Mouse (Mus musculus) forebrain, embryonic 11.5 days (tissue): Measurements from ENCODE around the gene Suclg1. TPM values are rescaled to one million over a fixed set of nuclear protein-coding genes. Genes with fewer than 3 reads are reported as not detected.

Experiments
- ATAC-seq: fragments of 200-750 bp; cut with Nextera tagmentation; replicated peaks from 2 replicates; pipeline ENCODE4 v1.8.0; 2017; ENCODE audit warnings: moderate TSS enrichment; ENCODE audit not compliant: low FRiP score
- DNase-seq: peaks from one replicate; pipeline ENCODE4 v3.0.0-alpha.2; 2017; ENCODE audit warnings: low spot score
- H3K27ac ChIP-seq: fragments of 300-500 bp; sonication (generic); 2 replicates; pipeline ENCODE4 v1.5.1; 2014; ENCODE audit warnings: low read depth, low read length
- H3K27me3 ChIP-seq: fragments of 300-500 bp; sonication (generic); 2 replicates; pipeline ENCODE4 v1.6.1; 2014; ENCODE audit warnings: mild to moderate bottlenecking, low read length, mixed read lengths; ENCODE audit not compliant: control insufficient read depth, insufficient read depth
- H3K36me3 ChIP-seq: fragments of 300-500 bp; sonication (generic); 2 replicates; pipeline ENCODE4 v1.6.1; 2014; ENCODE audit warnings: mild to moderate bottlenecking, low read length, moderate library complexity, mixed read lengths; ENCODE audit not compliant: control insufficient read depth, insufficient read depth
- H3K4me1 ChIP-seq: fragments of 300-500 bp; sonication (generic); replicated peaks from 2 replicates; pipeline ENCODE4 v1.6.1; 2014; ENCODE audit warnings: low read length, mixed read lengths; ENCODE audit not compliant: control insufficient read depth, insufficient read depth
- H3K4me2 ChIP-seq: fragments of 300-500 bp; sonication (generic); 2 replicates; pipeline ENCODE4 v1.6.1; 2014; ENCODE audit warnings: low read depth, mild to moderate bottlenecking, low read length, moderate library complexity, mixed read lengths; ENCODE audit not compliant: severe bottlenecking
- H3K4me3 ChIP-seq: fragments of 300-500 bp; sonication (generic); 2 replicates; pipeline ENCODE4 v1.5.1; 2014; ENCODE audit warnings: low read depth, low read length
- H3K9ac ChIP-seq: fragments of 300-500 bp; sonication (generic); 2 replicates; pipeline ENCODE4 v1.6.1; 2014; ENCODE audit warnings: low read length
- H3K9me3 ChIP-seq: fragments of 300-500 bp; sonication (generic); 2 replicates; pipeline ENCODE4 v1.6.1; 2016; ENCODE audit warnings: low read length, mixed read lengths; ENCODE audit not compliant: control insufficient read depth
- WGBS: fragments of 180-500 bp; shearing (Covaris S2); extraction: QIAGEN DNeasy Blood & Tissue Kit; methylation state at CpG from one replicate; pipeline ENCODE4 v1.1.7; 2014; 5-methylcytosine and 5-hydroxymethylcytosine counted together
- polyA plus RNA-seq: library from polyadenylated mRNA; unstranded; fragments of >200 nt; fragmentation: Nextera tagmentation; extraction: Ambion mirVana; gene quantifications from 2 replicates; pipeline ENCODE4 v1.2.1, GENCODE M21; 2014

Suclg1 gene
- 146 and 158 TPM in 2 replicates for polyA plus RNA-seq

GRCm38 (mm10) chr6:73248237-73249048, at the start of gene Suclg1:
TSS of gene Suclg1 (plus strand) at chr6:73248382.
- H3K27me3 ChIP-seq: no peaks in the 10 kb centered on the region
- H3K4me3 ChIP-seq: peak within 1 kb of the TSS; percentile 89
- no peaks in the 10 kb centered on the region for H3K36me3 ChIP-seq
- under 1% methylated on average over 57 of the region's 58 CpGs for WGBS
- no peaks in the 10 kb centered on the region for H3K9me3 ChIP-seq
- peak within 1 kb of the TSS; percentile 85 for H3K9ac ChIP-seq
- no peak within 1 kb of the TSS for H3K27ac ChIP-seq
- ATAC-seq (peak; percentile 97), DNase-seq (peak; percentile 86)
- peak within 1 kb of the TSS; percentile 72 for H3K4me2 ChIP-seq
- no peaks in the 10 kb centered on the region for H3K4me1 ChIP-seq

- Histone ChIP-seq H3K4me2 (no peak overlapping the region), H3K9me3 (no peaks in the 10 kb centered on the region), H3K27me3 (no peaks in the 10 kb centered on the region), H3K27ac (no peak overlapping the region), H3K9ac (no peak overlapping the region), H3K4me3 (no peak overlapping the region), H3K36me3 (no peaks in the 10 kb centered on the region), H3K4me1 (no peaks in the 10 kb centered on the region)
- DNase-seq (no peak), ATAC-seq (no peak)
- WGBS: 82% methylated on average over 2 of the region's 2 CpGs
Measured at GRCm38 (mm10) chr6:73203724-73204123, 44.5 kb upstream of the Suclg1 start.

GRCm38 (mm10) chr6:73204937-73205336, 43.2 kb upstream of the Suclg1 start:
- Histone ChIP-seq H3K27ac (no peak overlapping the region), H3K4me3 (no peak overlapping the region), H3K36me3 (no peaks in the 10 kb centered on the region), H3K27me3 (no peaks in the 10 kb centered on the region), H3K4me2 (no peak overlapping the region), H3K4me1 (no peaks in the 10 kb centered on the region), H3K9ac (no peak overlapping the region), H3K9me3 (no peaks in the 10 kb centered on the region)
- DNase-seq (no peak), ATAC-seq (no peak)
- WGBS: 84% methylated on average over 4 of the region's 4 CpGs

- Histone ChIP-seq H3K27me3 (no peaks in the 10 kb centered on the region), H3K9me3 (no peaks in the 10 kb centered on the region), H3K4me1 (no peaks in the 10 kb centered on the region), H3K4me3 (no peak overlapping the region), H3K27ac (no peak overlapping the region), H3K9ac (no peak overlapping the region), H3K36me3 (no peaks in the 10 kb centered on the region), H3K4me2 (no peak overlapping the region)
- ATAC-seq (no peak), DNase-seq (no peak)
- WGBS: 92% methylated on average over 6 of the region's 6 CpGs
Measured at GRCm38 (mm10) chr6:73209598-73209997, 38.6 kb upstream of the Suclg1 start.

GRCm38 (mm10) chr6:73210445-73210972, 37.7 kb upstream of the Suclg1 start:
- H3K4me2 ChIP-seq: no peak overlapping the region
- no peak overlapping the region for H3K4me3 ChIP-seq
- no peak for DNase-seq
- no peak for ATAC-seq
- H3K9me3 ChIP-seq: no peaks in the 10 kb centered on the region
- H3K27ac ChIP-seq: no peak overlapping the region
- H3K27me3 ChIP-seq: no peaks in the 10 kb centered on the region
- WGBS: 93% methylated on average over 4 of the region's 4 CpGs
- H3K9ac ChIP-seq: no peak overlapping the region
- no peaks in the 10 kb centered on the region for H3K4me1 ChIP-seq
- no peaks in the 10 kb centered on the region for H3K36me3 ChIP-seq

GRCm38 (mm10) chr6:73211036-73211435, 37.1 kb upstream of the Suclg1 start:
- H3K4me2 ChIP-seq: no peak overlapping the region
- no peaks in the 10 kb centered on the region for H3K27me3 ChIP-seq
- no peaks in the 10 kb centered on the region for H3K4me1 ChIP-seq
- no peak overlapping the region for H3K27ac ChIP-seq
- no peaks in the 10 kb centered on the region for H3K9me3 ChIP-seq
- H3K36me3 ChIP-seq: no peaks in the 10 kb centered on the region
- 91% methylated on average over 3 of the region's 3 CpGs for WGBS
- H3K9ac ChIP-seq: no peak overlapping the region
- no peak for DNase-seq
- ATAC-seq: no peak
- H3K4me3 ChIP-seq: no peak overlapping the region

GRCm38 (mm10) chr6:73211602-73212001, 36.6 kb upstream of the Suclg1 start:
- DNase-seq (no peak), ATAC-seq (no peak)
- no peak overlapping the region for H3K4me2 ChIP-seq
- H3K27me3 ChIP-seq: no peaks in the 10 kb centered on the region
- no peaks in the 10 kb centered on the region for H3K9me3 ChIP-seq
- H3K27ac ChIP-seq: no peak overlapping the region
- H3K4me1 ChIP-seq: no peaks in the 10 kb centered on the region
- no peak overlapping the region for H3K9ac ChIP-seq
- H3K36me3 ChIP-seq: no peaks in the 10 kb centered on the region
- H3K4me3 ChIP-seq: no peak overlapping the region

- peak within 1 kb of the TSS; percentile 58 for H3K4me2 ChIP-seq
- 37% methylated on average over 25 of the region's 25 CpGs for WGBS
- peak; percentile 92 for DNase-seq
- 0 out of 2 replicates have a peak within 1 kb of the TSS, but pooled peaks have one; percentile 25 for H3K9ac ChIP-seq
- H3K36me3 ChIP-seq: no peaks in the 10 kb centered on the region
- ATAC-seq: peak; percentile 100
- H3K27ac ChIP-seq: no peak within 1 kb of the TSS
- H3K4me3 ChIP-seq: peak within 1 kb of the TSS; percentile 27
- H3K9me3 ChIP-seq: no peaks in the 10 kb centered on the region
- H3K4me1 ChIP-seq: no peaks in the 10 kb centered on the region
- no peaks in the 10 kb centered on the region for H3K27me3 ChIP-seq
Measured at GRCm38 (mm10) chr6:73221189-73221957, 26.8 kb upstream of the Suclg1 start, which contains the start of gene Dnah6. TSS of gene Dnah6 (minus strand) at chr6:73221651.
